Mouse (Mus musculus) erythroid progenitor cell, adult 5-6 weeks (primary cell): Measurements from ENCODE around the gene Chrng. TPM values are rescaled to one million over a fixed set of nuclear protein-coding genes. Genes with fewer than 3 reads are reported as not detected.
A peak's percentile ranks its signal among the peaks of the same experiment; 100 is the strongest.

Source experiments
- ATAC-seq: replicated peaks from 2 replicates; pipeline ENCODE4 v1.8.0; 2016; ENCODE audit warnings: moderate number of reproducible peaks, mild to moderate bottlenecking, moderate TSS enrichment, inconsistent platforms; ENCODE audit not compliant: poor library complexity, low FRiP score, severe bottlenecking
- total RNA-seq, 2 experiments: library from RNA; stranded (forward) in 1 of 2; stranded (reverse) in 1 of 2; fragments of 150-400 nt in 1 of 2; fragments of 186-747, 209-891 nt in 1 of 2; gene quantifications; 2 replicates each; pipeline versions ENCODE4 v1.2.3 to v1.2.4; 2015 to 2017; ENCODE audit warnings: low replicate concordance in 2 of 2

The Chrng gene
- total RNA-seq, 2 experiments from 2014 or later = not detected

DNA sequence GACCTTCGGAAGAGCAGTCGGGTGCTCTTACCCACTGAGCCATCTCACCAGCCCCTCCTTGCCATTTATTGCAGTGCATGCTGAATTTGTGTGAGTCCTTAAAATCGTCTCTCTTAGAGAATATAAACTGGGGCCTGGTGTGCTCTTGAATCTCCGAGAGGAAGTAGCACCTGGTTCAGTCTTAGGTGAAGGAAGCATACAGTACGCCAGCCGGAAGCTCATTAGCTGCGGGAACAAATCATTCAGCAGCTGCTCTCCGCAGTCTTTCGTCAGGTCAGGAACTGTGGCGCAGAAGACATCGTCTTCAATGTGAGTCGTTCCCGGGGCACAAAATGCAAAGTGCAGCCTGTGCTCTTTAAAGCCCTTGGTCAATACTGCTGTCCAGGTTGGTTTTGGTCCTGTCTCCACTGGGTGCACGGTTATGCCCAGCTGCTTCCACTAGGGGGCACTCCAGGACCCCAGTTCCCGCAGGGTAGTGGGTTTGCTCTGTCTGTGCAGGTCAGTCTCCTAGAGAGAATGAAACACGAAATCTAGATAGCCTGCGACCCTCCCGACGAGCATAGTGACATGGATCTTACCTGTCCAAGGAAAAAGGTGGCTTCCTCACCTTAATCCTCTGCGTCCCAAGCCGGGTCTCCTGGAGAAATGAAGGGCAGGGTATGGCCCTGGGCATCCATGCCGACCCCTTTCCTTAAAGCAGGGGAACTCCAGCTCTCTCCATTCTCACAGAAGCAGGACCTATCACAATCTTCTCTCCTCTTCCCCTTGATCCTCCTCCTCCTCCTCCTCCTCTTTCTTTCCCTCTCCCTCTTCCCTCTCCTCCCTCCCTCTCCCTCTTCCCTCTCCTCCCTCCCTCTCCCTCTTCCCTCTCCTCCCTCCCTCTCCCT lies 41.7 kb downstream of the Chrng start:
- ATAC-seq = peak; percentile 74

GRCm38 (mm10) chr1:87252040-87252609 lies 47.7 kb downstream of the Chrng start:
- no peak for ATAC-seq

- no peak for ATAC-seq
These were observed 50.7 kb downstream of the Chrng start for GRCm38 (mm10) chr1:87255173-87255572.

- ATAC-seq = no peak
These were observed 53.2 kb downstream of the Chrng start for GRCm38 (mm10) chr1:87257691-87258090.

GRCm38 (mm10) chr1:87258484-87258883 lies 54.0 kb downstream of the Chrng start:
- no peak for ATAC-seq

DNA sequence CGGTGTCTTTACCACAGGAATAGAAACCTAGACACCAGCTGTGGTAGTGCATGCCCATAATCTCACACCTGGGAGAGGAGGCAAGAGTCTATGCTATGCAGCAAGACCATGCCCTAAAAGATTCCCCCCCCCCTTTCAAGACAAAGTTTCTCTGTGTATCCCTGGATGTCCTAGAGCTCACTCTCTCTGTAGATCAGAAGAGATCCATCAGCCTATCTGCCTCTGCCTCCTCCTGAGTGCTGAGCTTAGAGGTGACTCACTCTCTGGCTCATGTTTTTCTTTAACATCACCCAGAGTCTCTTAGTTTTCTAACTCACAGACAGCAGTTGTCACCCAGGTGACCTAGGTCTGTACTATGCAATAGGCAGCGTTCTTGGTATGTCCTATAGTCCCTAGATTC lies 54.9 kb downstream of the Chrng start:
- no peak for ATAC-seq

Other genes with a start within 250 kb of the Chrng start
- not detected in 2 replicates for gene Alppl2, start 114.7 kb upstream of the Chrng start, total RNA-seq (2015; ENCODE audit: low replicate concordance)
- not detected in 2 replicates for gene Alppl2, start 114.7 kb upstream of the Chrng start, total RNA-seq (2017; ENCODE audit: low replicate concordance)
- gene Alpi, start 103.1 kb upstream of the Chrng start, total RNA-seq (2015; ENCODE audit: low replicate concordance) = not detected in 2 replicates
- gene Alpi, start 103.1 kb upstream of the Chrng start, total RNA-seq (2017; ENCODE audit: low replicate concordance) = not detected in 2 replicates
- not detected in 2 replicates for gene Akp3, start 79.7 kb upstream of the Chrng start, total RNA-seq (2015; ENCODE audit: low replicate concordance)
- not detected in 2 replicates for gene Akp3, start 79.7 kb upstream of the Chrng start, total RNA-seq (2017; ENCODE audit: low replicate concordance)
- not detected in 2 replicates for gene Ecel1, start 48.1 kb upstream of the Chrng start, total RNA-seq (2015; ENCODE audit: low replicate concordance)
- not detected in 2 replicates for gene Ecel1, start 48.1 kb upstream of the Chrng start, total RNA-seq (2017; ENCODE audit: low replicate concordance)
- not detected in 2 replicates for gene Prss56, start 21.3 kb upstream of the Chrng start, total RNA-seq (2015; ENCODE audit: low replicate concordance)
- gene Prss56, start 21.3 kb upstream of the Chrng start, total RNA-seq (2017; ENCODE audit: low replicate concordance) = not detected in 2 replicates
- gene Chrnd, start 14.1 kb upstream of the Chrng start, total RNA-seq (2015; ENCODE audit: low replicate concordance) = not detected in 2 replicates
- gene Chrnd, start 14.1 kb upstream of the Chrng start, total RNA-seq (2017; ENCODE audit: low replicate concordance) = not detected in 2 replicates
- 37.8 and 49.9 TPM in 2 replicates for gene Eif4e2, start 9.3 kb downstream of the Chrng start, total RNA-seq (2015; ENCODE audit: low replicate concordance)
- 22.8 and 29.3 TPM in 2 replicates for gene Eif4e2, start 9.3 kb downstream of the Chrng start, total RNA-seq (2017; ENCODE audit: low replicate concordance)
- not detected in 2 replicates for gene Efhd1, start 59.7 kb downstream of the Chrng start, total RNA-seq (2015; ENCODE audit: low replicate concordance)
- 1.8 TPM in 1 of 2 replicates, not detected in the other for gene Efhd1, start 59.7 kb downstream of the Chrng start, total RNA-seq (2017; ENCODE audit: low replicate concordance)
- gene Gigyf2, start 122.3 kb downstream of the Chrng start, total RNA-seq (2015; ENCODE audit: low replicate concordance) = 84.0 and 90.5 TPM in 2 replicates
- gene Gigyf2, start 122.3 kb downstream of the Chrng start, total RNA-seq (2017; ENCODE audit: low replicate concordance) = 159 and 162 TPM in 2 replicates
- not detected in 2 replicates for gene Kcnj13, start 190.1 kb downstream of the Chrng start, total RNA-seq (2015; ENCODE audit: low replicate concordance)
- gene Kcnj13, start 190.1 kb downstream of the Chrng start, total RNA-seq (2017; ENCODE audit: low replicate concordance) = not detected in 2 replicates